Mouse (Mus musculus) mouse trophoblast stem cell (cell line): ENCODE measurements around the gene Pltp.
"Not testable (repeated sequence)": the region's sequence is repeated elsewhere in the genome, so short reads cannot be mapped to it uniquely, and the experiment has no call there.

Experiments
- in situ Hi-C, 2 experiments: fragments of 300-500 bp; cut with MseI, MboI; formaldehyde crosslinking; loops; 2 replicates in 1 of 2; 3 replicates in 1 of 2; pipeline ENCODE4 v1.15.1; 2025

Pltp gene

GRCm38 (mm10) chr2:164805332-164805718 is 52.2 kb downstream of the Pltp start:
- in situ Hi-C loops, result no loop called here

GRCm38 (mm10) chr2:164804533-164805331 is 52.8 kb downstream of the Pltp start, which contains the start of the genes Acot8 and Zswim3:
Gene Acot8 (minus strand): TSS chr2:164804882.
Gene Zswim3 (plus strand): TSS chr2:164805098.
- in situ Hi-C loops, result no loop called here

GRCm38 (mm10) chr2:164803921-164804313 is 53.6 kb downstream of the Pltp start:
- in situ Hi-C loops, result no loop called here

GRCm38 (mm10) chr2:164803201-164803920 is 54.1 kb downstream of the Pltp start:
- in situ Hi-C loops, result no loop called here

GRCm38 (mm10) chr2:164800252-164801004 is 57.1 kb downstream of the Pltp start:
- in situ Hi-C loops, result no loop called here

GRCm38 (mm10) chr2:164798554-164798953 is 59.0 kb downstream of the Pltp start:
- in situ Hi-C loops, result not testable (repeated sequence)

GRCm38 (mm10) chr2:164795868-164796267 is 61.6 kb downstream of the Pltp start:
- in situ Hi-C loops, result no loop called here

- in situ Hi-C loops, result no loop called here
Measured at GRCm38 (mm10) chr2:164794293-164794692, 63.2 kb downstream of the Pltp start.

- in situ Hi-C loops, result no loop called here
Measured at GRCm38 (mm10) chr2:164793772-164794171, 63.7 kb downstream of the Pltp start.

GRCm38 (mm10) chr2:164793236-164793635 is 64.3 kb downstream of the Pltp start:
- in situ Hi-C loops, result no loop called here

- in situ Hi-C loops, result no loop called here
Measured at GRCm38 (mm10) chr2:164792400-164793190, 64.9 kb downstream of the Pltp start.

- in situ Hi-C loops, result no loop called here
Measured at GRCm38 (mm10) chr2:164791841-164792261, 65.7 kb downstream of the Pltp start.

- in situ Hi-C loops, result no loop called here
Measured at GRCm38 (mm10) chr2:164790451-164790850, 67.1 kb downstream of the Pltp start.
